Mouse (Mus musculus) neutrophil, adult 5-6 weeks (primary cell): Measurements from ENCODE around the gene Cdk4. TPM values are rescaled to one million over a fixed set of nuclear protein-coding genes. Genes with fewer than 3 reads are reported as not detected.

ENCODE experiments used
- ATAC-seq: fragments of 151-379, 151-347 bp; 2 replicates; pipeline ENCODE4 v1.8.0; 2017; ENCODE audit warnings: mild to moderate bottlenecking, moderate TSS enrichment; ENCODE audit not compliant: insufficient number of reproducible peaks, poor library complexity, low FRiP score, severe bottlenecking; ENCODE audit errors: extremely low read depth
- total RNA-seq: library from RNA; stranded (forward); fragments of 200-1000 nt; gene quantifications from 2 replicates; pipeline ENCODE4 v1.2.3, GENCODE M21; 2017

Gene Cdk4
- 25.9 and 31.7 TPM in 2 replicates for total RNA-seq

DNA sequence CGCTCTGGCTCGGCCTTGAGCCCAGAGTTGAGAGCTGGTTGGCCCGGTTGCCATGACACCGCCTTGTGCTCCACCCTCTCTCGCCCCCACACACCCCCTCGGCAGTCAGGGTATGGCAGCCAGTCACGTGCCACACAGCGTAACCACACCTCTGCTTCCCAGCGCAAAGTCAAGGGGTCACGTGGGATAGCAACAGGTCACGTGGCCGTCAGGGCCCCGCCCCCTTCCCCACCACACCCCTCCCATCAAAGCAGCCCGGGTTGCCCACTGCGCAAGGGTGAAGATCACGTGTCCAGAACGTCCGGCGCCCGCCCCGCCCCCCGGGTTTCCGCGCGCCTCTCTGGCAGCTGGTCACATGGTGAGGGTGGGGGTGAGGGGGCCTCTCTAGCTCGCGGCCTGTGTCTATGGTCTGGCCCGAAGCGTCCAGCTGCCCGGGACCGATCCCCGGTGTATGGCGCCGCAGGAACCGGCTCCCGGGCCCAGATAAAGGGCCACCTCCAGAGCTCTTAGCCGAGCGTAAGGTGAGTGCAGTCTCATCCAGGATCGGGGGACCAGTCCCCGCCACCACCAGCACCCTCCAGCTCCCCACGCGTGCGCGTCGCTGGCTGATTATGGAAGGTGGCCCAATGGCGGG is at the start of gene Cdk4:
Gene Cdk4, plus strand, starts transcription at position 296 of the 634 bp plus-strand sequence.
- ATAC-seq = peak; percentile 79

DNA sequence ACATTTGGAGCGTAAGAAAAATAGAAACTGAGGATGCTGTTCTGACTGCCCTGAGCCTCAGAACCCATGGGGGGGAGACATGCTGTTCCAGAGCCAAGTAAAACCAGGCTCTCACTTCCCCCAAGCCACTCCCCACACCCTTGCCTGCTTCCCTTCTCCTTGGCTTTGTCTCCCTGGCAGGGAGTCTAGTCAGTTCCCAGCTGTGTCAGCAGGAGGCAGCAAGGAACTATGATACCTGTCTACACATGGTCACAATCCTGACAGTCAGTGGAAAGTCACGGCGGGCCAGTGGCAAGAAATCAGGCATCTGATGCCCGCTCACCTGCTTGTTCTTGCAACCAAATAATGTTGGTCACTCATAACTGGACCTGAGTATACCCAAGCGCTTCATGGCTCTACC is 46.8 kb upstream of the Cdk4 start:
- no peak for ATAC-seq

DNA sequence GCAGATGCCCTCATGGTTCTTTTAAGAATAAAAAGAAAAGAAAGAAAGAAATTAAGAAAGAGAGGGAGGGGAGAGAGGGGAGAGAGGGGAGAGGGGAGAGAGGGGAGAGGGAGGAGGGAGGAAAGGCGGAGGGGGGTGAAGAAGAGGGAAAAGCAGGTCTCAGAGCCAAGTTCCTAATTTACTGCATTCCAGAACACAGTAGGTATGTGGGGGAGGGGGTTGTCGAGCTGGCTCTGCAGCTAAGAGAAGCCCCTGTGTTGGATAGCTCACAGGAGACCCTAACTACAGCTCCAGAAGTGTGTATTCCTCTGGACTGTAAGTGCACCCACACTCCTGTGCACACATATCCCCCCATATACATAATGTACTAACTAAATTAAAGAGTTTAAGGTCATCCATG is 46.3 kb upstream of the Cdk4 start:
- ATAC-seq = no peak

DNA sequence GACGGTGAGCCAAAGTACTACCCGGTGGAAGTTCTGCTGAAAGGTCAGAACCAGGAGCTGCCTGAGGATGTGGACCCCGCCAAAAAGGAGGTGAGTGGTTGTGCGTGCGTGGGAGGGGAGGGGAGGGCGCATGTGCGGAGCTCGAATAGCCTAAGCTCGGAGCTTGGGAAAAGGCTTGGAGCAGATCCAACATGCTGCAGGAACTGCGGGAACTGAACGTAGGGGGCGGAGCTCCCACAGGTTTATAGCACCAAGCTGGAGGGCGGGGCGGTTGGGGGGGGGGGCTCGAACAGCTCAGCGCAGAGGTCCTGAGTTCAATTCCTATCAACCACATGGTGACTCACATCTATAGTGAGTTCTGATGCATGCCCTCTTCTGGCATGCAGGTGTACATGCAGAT is 44.9 kb upstream of the Cdk4 start:
- ATAC-seq = no peak

DNA sequence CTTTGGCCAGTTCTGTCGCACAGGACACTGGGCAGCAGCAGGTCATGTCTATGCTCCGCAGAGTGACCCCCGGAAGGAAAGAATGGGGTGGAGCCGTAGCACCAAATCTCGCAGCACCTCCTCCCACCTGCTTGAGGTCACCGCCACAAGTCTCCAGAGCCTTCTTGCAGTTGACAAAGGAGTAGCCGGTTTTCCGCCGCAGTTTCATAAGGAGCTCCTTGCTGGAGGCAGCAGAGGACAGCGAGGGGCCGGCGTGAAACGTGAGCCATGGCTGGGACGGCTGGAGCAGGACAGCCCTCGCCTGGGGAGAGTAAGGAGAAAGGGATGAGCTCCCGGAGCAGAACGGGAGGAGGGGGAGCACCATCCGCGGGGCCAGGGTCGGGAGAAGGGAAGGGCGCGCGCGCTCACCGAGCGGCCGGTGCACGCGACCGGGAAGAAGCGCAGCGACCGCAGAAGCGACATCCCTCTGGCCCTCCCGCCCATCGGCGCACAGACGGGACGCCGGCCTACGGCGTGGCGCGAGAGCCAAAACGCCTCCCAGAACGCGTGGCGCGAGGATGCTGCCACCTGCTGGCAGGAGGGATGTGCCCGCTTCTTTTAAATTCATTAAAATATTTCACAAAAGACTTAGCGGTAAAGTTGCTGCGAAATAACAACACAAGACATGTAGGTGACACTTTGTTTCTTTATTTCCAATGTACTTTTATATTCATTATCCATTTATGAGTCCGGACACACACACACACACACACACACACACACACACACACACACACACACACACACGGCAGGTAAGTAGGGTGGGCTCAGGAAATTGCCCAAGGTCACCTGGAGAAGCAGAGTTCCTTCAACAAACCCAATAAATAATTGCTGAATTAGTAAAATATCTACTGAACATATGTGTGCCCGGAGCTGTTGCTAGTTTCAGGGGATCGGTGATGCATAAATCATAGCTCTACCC is 32.7 kb upstream of the Cdk4 start, which contains the start of gene Tsfm:
Gene Tsfm, minus strand, starts transcription at position 505 of the 961 bp plus-strand sequence.
- ATAC-seq = peak; percentile 95

DNA sequence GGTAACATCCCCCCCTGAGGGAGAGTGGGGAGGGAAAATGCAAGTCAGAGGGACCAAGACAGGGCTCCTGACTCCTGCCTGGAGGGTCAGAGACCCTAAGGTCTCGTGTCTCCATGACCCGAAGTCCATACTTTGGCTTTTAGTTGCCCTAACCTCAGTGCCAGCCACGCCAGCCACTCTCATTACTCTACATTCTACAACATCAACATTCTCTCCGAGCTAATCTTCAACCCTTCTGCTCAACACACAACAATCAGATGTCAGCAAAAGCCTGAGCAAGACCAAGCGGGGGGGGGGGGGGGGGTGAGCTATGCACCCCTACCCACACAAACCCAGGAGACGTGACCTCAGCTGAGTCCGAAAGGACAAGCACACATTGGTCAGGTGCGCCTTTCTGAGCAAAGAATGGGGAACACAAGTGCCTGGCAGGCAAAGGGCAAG is 30.0 kb upstream of the Cdk4 start:
- ATAC-seq = no peak

DNA sequence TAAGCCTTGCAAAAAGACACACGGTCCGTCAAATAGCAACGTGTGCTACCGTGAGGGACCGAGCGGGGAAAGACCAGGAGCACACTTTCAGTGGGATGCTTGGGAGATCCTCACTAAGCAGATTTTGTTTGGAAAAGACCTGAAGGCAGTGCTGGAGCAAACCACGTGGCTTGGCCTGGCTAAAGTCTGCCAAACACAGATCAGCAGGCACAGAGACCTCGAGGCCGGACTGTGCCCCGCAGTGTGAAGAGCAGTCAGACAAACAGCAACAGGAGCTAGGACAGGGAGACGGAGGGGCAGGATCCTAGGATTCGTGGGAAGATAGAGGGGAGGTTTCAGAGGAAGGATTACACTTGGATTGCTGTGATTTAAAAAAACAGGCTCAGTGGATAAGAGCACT is 27.1 kb upstream of the Cdk4 start:
- ATAC-seq = no peak

DNA sequence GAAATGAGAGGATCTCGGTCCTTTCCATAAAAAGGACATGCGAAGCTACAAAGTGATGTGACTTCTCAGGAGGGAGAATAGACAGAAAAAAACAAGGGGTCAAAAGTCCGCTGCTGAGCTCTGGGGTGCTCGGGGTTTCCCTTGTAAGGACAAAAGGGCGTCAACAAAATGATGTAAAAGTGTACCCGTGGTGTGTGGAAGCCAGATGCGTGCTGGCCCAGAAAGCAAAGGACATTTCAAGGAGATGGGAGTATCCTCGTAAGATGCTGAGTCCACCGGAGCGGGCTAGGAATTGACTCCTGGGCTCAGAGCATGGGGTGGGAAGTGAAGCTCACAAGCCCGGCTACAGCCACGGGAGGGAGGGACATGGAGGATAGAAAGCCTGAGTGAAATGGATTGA is 25.7 kb upstream of the Cdk4 start:
- no peak for ATAC-seq

DNA sequence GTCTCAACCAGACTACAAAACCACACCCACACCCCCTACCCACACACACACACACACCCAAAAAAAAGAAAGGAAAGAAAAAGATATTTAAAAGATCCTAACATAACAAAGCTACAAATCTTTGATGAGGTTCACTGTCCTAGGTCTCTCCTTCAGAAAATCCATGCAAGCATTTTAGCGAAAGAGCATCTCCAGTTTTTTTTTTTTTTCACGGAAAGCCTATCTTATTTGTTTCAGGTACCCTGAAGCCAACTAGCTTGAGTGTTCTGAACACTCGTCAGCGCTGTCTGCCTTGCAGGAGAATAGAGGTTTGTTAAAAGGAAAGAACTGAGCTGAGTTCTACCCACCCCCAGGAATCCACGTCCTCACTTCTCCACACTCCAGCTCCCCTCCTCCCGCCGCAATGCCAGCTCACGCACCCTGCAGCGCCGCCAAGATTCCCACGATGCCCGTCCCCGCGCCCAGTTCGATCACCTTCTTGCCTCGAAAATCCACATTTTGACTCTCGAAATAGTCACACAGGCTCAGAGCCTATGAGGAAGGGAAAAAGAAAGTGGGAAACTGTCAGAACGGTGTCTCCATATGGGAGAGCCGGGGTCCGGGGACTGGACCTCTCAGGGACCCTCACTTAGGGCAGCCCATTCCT is 22.6 kb upstream of the Cdk4 start:
- no peak for ATAC-seq

DNA sequence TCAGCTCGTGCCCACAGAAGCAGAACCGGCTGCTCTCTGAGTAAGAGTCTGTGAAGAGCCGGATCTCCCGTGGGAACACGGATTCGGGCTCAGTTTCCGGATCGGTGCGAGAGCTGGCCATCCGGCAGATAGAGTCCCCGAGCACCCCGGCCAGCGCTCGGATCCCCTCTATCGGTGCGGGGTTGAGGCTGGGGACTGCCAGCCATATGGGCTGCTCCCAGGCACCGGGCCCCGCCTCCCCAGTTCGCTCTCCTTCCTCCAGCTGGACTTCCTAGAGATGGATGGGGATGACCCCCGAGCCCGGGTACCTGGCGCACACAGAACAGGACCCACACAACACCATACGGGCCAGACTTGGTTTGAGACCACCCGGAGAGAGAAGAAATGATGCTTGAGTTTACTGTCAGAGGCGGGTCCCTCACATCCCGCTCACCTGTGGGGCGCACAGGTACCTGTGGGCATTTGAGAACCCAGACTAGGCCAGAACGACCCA is 22.0 kb upstream of the Cdk4 start, which contains the start of the genes Mettl1 and Eef1akmt3:
Gene Mettl1, plus strand, starts transcription at position 141 of the 493 bp plus-strand sequence.
Gene Eef1akmt3, minus strand, starts transcription at position 240 of the 493 bp plus-strand sequence.
- no peak for ATAC-seq

DNA sequence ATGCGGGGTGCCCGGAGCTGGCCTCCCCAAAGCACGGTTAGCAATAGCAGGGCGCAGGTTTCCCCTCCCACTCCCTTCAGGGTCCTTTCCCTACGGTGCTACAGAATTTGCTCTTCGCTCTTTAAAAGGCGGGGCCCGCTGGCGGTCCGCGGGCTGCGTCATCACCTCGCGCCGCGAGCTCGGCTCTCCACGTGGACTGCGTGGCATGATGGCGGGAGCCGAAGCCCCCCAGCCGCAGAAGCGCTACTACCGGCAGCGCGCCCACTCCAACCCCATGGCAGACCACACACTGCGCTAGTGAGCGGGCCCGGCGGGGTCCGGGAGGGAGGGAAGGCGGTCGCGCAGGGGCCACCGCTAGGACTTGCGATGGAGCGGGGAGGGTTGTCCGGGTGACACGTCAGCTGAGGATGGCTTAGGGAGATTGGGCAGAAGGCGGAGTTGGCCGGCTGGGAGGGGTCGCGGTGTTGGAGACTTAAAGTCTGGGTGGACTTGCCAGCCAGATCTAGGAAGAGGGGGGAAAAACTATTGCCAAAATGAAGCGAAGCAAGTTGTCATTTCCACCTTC is 21.5 kb upstream of the Cdk4 start:
- ATAC-seq = peak; percentile 65

DNA sequence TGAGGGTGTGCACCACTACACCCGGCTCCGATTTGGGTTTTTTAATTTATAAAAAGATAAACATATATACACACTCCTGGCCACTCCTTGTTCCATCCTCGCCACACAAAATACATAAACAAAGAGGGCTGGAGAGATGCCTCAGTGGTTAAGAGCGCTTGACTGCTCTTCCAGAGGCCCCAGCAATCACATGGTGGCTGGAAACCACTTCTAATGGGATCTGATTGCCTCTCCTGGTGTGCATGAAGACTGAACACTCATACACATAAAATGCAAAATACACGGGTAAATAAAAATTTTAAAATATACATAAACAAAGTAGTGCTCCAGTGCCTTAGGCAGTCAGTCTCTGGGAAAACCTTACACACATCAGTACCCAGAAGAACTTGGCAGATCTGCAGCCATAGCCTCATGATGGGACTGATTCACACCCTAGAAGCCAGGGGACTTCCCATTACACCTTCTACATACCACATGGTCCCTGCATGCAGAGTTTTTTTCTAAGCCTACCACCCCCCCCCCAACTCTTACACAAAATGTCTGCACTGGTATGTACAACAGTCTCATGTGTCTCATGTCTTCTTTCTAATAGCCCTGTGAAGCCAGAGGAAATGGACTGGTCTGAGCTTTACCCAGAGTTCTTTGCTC is 20.7 kb upstream of the Cdk4 start:
- no peak for ATAC-seq

DNA sequence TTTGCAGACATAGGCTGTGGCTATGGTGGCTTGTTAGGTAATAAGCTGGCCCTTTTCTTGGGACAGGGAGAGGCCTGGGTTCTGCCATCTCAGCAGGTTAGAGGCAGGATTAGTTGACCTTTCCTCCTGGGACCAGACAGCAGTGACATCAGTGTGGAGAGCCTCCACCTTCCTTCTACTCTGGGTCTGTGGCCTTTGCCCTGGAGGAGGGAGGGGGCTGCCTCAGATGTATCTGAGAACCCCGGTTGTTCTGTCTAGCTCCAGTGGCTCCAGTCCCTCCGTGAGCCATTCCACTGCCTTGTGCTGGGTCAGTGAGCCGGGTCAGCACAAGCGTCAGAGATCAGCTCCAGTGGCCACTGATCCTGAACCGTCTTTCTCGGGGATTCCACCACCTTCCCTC is 20.1 kb upstream of the Cdk4 start:
- ATAC-seq = no peak

DNA sequence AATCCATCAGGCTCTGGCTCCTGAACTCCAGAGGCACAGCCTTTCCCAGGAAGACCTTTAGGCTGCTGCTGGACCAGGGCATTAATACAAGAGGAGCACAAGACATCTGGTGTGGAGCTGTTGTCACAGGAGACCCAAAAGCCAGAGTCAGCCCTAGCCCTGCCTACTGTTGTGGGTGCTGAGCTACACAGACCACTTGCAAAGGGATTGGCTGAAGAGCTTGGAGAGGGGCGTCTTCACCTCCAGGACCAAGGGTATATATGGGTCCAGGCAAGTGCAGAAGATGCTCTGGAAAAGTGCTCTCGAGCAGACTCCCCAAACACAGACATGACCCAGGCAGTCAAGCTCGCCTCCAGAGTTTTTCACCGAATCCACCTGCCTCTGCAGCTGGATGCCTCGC is 15.4 kb upstream of the Cdk4 start, which contains the start of gene Cyp27b1:
Gene Cyp27b1, plus strand, starts transcription at position 297 of the 400 bp plus-strand sequence.
- no peak for ATAC-seq

DNA sequence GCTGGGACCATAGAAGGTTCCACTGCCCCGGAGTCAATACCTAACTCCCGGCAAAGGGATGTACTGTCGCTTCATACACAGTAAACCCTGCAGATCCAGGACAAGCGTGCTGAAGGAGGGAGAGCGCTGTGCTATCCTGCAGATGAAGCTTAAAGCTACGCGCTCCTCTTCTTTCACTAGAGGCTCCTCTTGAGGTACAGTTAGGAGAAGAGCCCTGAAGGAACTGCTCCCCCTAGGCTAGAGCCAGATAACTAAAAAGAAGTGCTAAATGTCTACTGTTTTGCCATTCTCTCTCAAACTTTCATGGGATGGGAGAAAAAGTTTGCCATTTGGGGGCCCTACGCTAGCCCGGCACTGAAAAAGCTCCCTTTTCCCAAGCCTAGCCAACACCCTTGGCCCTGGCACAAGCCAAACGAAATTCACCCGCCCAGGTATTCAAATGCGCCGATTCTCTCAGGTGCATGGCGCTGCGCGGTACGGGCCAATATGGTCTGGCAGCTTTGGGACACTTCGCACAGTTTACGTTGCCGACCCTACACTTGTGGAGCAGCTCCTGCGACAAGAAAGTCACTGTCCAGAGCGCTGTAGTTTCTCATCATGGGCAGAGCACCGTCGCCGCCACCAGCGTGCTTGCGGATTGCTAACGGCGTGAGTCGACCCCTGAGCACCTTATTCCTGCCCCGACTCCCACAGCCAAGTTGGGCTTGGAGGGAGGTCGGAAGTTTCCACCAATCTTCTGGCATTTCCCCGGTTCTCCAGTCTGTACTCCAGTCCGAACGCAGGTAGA is 14.5 kb upstream of the Cdk4 start:
- ATAC-seq = no peak

DNA sequence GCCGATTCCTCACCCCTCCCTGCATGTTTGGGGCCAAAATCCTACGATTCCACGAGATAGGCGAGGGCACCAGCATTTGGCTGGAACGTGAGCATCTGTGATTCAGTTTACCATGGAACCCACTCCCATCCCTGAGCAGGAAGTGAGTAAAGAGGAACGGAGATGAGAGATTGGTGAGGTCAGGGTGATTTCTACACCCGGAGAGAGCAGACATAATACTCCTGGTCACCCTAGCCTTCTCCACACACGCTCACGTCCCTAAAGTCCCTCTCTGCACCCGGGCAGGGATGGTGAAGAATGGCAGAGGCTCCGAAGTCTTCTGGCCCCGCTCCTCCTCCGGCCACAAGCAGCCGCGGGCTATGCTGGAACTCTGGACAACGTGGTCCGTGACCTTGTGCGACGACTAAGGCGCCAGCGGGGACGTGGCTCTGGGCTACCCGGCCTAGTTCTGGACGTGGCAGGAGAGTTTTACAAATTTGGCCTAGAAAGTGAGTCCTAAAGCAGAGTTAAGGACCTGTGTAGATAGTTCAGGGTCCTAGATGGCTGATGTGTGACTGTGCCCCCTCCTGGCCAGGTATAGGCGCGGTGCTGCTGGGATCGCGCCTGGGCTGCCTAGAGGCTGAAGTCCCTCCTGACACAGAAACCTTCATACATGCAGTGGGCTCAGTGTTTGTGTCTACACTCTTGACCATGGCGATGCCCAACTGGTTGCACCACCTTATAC is 13.8 kb upstream of the Cdk4 start:
- peak; percentile 33; the same call in 1 of the 2 replicates for ATAC-seq

DNA sequence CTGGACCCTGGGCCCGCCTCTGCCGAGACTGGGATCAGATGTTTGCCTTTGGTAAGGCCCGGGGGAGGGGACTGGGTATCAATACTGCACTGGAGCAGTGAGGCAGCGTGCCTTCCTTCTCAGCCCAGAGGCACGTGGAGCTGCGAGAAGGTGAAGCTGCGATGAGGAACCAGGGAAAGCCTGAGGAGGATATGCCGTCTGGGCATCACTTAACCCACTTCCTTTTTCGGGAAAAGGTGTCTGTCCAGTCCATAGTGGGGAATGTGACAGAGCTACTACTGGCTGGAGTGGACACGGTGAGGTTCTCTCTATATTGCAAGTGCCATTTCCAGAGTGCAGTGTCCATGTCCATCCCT is 13.2 kb upstream of the Cdk4 start:
- no peak for ATAC-seq
